Comparison of ENCODE assay signal across 11 mouse cellular contexts in genomic region chr15:97990124-97990523, GRCm38 (mm10). TPM values are rescaled to one million over a fixed set of nuclear protein-coding genes. Genes with fewer than 3 reads are reported as not detected.
DNase-seq lines count a peak whose midpoint lies in the region; ATAC-seq lines count a peak whose summit lies in the region.
"Had no signal": no experiment of that assay in that cellular context is flagged by ENCODE, and none has a peak within 500 bp of the region (broad histone marks: within the 10 kb centered on the region; RNA-seq: fewer than 3 reads in every experiment).

No protein-coding gene starts in this region.

- intact Hi-C loops in left cerebral cortex, postnatal 14 days (cut with DNase I) = no loop called here

- no peak overlapping the region for H3K4me3 ChIP-seq in kidney, embryonic 16.5 days (ENCODE audit: low read length)
- H3K4me3 ChIP-seq in embryonic facial prominence, embryonic 12.5 days = 0 out of 2 replicates have a peak overlapping the region, but pooled peaks have one; percentile 15
- no peak overlapping the region for H3K4me3 ChIP-seq in neural tube, embryonic 15.5 days (replicated peaks)
- no peak overlapping the region for H3K4me3 ChIP-seq in liver, embryonic 12.5 days
- H3K4me3 ChIP-seq: layer of hippocampus, adult 2 months; stomach, embryonic 15.5 days had no signal

- H3K27me3 ChIP-seq in kidney, embryonic 16.5 days (ENCODE audit: insufficient read depth, low read length) = no peaks in the 10 kb centered on the region
- no peaks in the 10 kb centered on the region for H3K27me3 ChIP-seq in embryonic facial prominence, embryonic 12.5 days
- no peaks in the 10 kb centered on the region for H3K27me3 ChIP-seq in neural tube, embryonic 15.5 days (replicated peaks)
- H3K27me3 ChIP-seq in liver, embryonic 12.5 days (replicated peaks) = peaks cover 50% of the 10 kb centered on the region

- H3K4me2 ChIP-seq in kidney, embryonic 16.5 days (replicated peaks; ENCODE audit: low read depth, low read length) = peak overlapping the region; percentile 7; the same call in 1 of the 2 replicates
- peak overlapping the region; percentile 35 for H3K4me2 ChIP-seq in embryonic facial prominence, embryonic 12.5 days (replicated peaks)
- peak overlapping the region; percentile 32 for H3K4me2 ChIP-seq in neural tube, embryonic 15.5 days
- H3K4me2 ChIP-seq in liver, embryonic 12.5 days = no peak overlapping the region
- H3K4me2 ChIP-seq: stomach, embryonic 15.5 days had no signal

- peak overlapping the region; percentile 23; the same call in 1 of the 2 replicates for H3K9ac ChIP-seq in kidney, embryonic 16.5 days (replicated peaks; ENCODE audit: low read length)
- peak overlapping the region; percentile 6; the same call in 1 of the 2 replicates for H3K9ac ChIP-seq in embryonic facial prominence, embryonic 12.5 days
- no peak overlapping the region for H3K9ac ChIP-seq in neural tube, embryonic 15.5 days (replicated peaks)
- no peak overlapping the region for H3K9ac ChIP-seq in liver, embryonic 12.5 days
- H3K9ac ChIP-seq: stomach, embryonic 15.5 days had no signal

- H3K36me3 ChIP-seq in kidney, embryonic 16.5 days (ENCODE audit: insufficient read depth, low read length) = no peaks in the 10 kb centered on the region
- peaks cover 62% of the 10 kb centered on the region for H3K36me3 ChIP-seq in embryonic facial prominence, embryonic 12.5 days
- H3K36me3 ChIP-seq in neural tube, embryonic 15.5 days = no peaks in the 10 kb centered on the region
- no peaks in the 10 kb centered on the region for H3K36me3 ChIP-seq in liver, embryonic 12.5 days
- H3K36me3 ChIP-seq: stomach, embryonic 15.5 days had no signal

- H3K9me3 ChIP-seq in kidney, embryonic 16.5 days (ENCODE audit: low read length) = no peaks in the 10 kb centered on the region
- H3K9me3 ChIP-seq in embryonic facial prominence, embryonic 12.5 days = no peaks in the 10 kb centered on the region
- no peaks in the 10 kb centered on the region for H3K9me3 ChIP-seq in neural tube, embryonic 15.5 days (replicated peaks)
- no peaks in the 10 kb centered on the region for H3K9me3 ChIP-seq in liver, embryonic 12.5 days (replicated peaks)
- H3K9me3 ChIP-seq: stomach, embryonic 15.5 days had no signal

- H3K27ac ChIP-seq in kidney, embryonic 16.5 days (ENCODE audit: low read length) = peak overlapping the region; percentile 82
- peak overlapping the region; percentile 93 for H3K27ac ChIP-seq in embryonic facial prominence, embryonic 12.5 days
- H3K27ac ChIP-seq in neural tube, embryonic 15.5 days (replicated peaks) = 0 out of 2 replicates have a peak overlapping the region, but pooled peaks have one; percentile 45
- H3K27ac ChIP-seq in liver, embryonic 12.5 days = no peak overlapping the region
- H3K27ac ChIP-seq: layer of hippocampus, adult 2 months; stomach, embryonic 15.5 days had no signal

- ATAC-seq in kidney, embryonic 16.5 days (ENCODE audit: low FRiP score, low TSS enrichment) = peak; percentile 74
- peak; percentile 12 for ATAC-seq in embryonic facial prominence, embryonic 12.5 days (ENCODE audit: insufficient number of reproducible peaks, insufficient read depth, low FRiP score, low TSS enrichment)
- no peak for ATAC-seq in neural tube, embryonic 15.5 days (ENCODE audit: low FRiP score)
- no peak for ATAC-seq in CD4-positive, CD25-positive, alpha-beta regulatory T cell, adult 4 months
- ATAC-seq in liver, embryonic 12.5 days = no peak

- H3K4me1 ChIP-seq in kidney, embryonic 16.5 days (ENCODE audit: insufficient read depth, low read length) = peaks cover 45% of the 10 kb centered on the region
- H3K4me1 ChIP-seq in embryonic facial prominence, embryonic 12.5 days = peaks cover 46% of the 10 kb centered on the region
- H3K4me1 ChIP-seq in neural tube, embryonic 15.5 days = peaks cover 44% of the 10 kb centered on the region
- 0 out of 2 replicates have a peak, but pooled peaks cover 8% of the 10 kb centered on the region for H3K4me1 ChIP-seq in liver, embryonic 12.5 days

- no peak for DNase-seq in kidney, adult 8-10 months
- DNase-seq in hindlimb bud, embryonic 11.5 days (ENCODE audit: extremely low spot score, low read depth, low spot score) = peak; percentile 83
- DNase-seq in left cerebral cortex, postnatal 14 days (ENCODE audit: low spot score in 2 of 2) = no peak
- DNase-seq: cerebellum, adult 2 months had no signal

- WGBS in kidney, embryonic 16.5 days = 3% methylated on average over 6 of the region's 6 CpGs
- 0% methylated on average over 6 of the region's 6 CpGs for WGBS in embryonic facial prominence, embryonic 12.5 days
- 0% methylated on average over 6 of the region's 6 CpGs for WGBS in neural tube, embryonic 15.5 days
- WGBS in liver, embryonic 12.5 days (ENCODE audit: insufficient replicate concordance) = 8% methylated on average over 6 of the region's 6 CpGs

RNA-seq across cellular contexts. Expression of gene Col2a1, which starts 14.4 kb away (rescaled TPM):
- 19.0 and 19.5 TPM in 2 replicates for polyA plus RNA-seq in kidney, embryonic 16.5 days (2015; fragmentation: Nextera tagmentation; extraction: Ambion mirVana)
- 377 and 433 TPM in 2 replicates for polyA plus RNA-seq in embryonic facial prominence, embryonic 12.5 days (2016; fragmentation: Nextera tagmentation; extraction: Ambion mirVana)
- 33.8 and 62.9 TPM in 2 replicates for polyA plus RNA-seq in neural tube, embryonic 15.5 days (2015; fragmentation: Nextera tagmentation; extraction: Ambion mirVana)
- not detected for polyA plus RNA-seq in CD4-positive, CD25-positive, alpha-beta regulatory T cell, adult 4 months (2017; shearing (Covaris generic))
- 1.1 and 1.3 TPM in 2 replicates for polyA plus RNA-seq in liver, embryonic 12.5 days (2016; fragmentation: Nextera tagmentation; extraction: Ambion mirVana)
- under 1 TPM; 0.57 to 0.97 TPM for total RNA-seq in left cerebral cortex, postnatal 14 days (2021)

RNA-seq across cellular contexts. Expression of gene Tmem106c, which starts 26.1 kb away (rescaled TPM):
- 56.0 and 61.3 TPM in 2 replicates for polyA plus RNA-seq in kidney, embryonic 16.5 days (2015; fragmentation: Nextera tagmentation; extraction: Ambion mirVana)
- polyA plus RNA-seq in embryonic facial prominence, embryonic 12.5 days (2016; fragmentation: Nextera tagmentation; extraction: Ambion mirVana) = 35.9 and 37.6 TPM in 2 replicates
- 48.0 and 48.6 TPM in 2 replicates for polyA plus RNA-seq in neural tube, embryonic 15.5 days (2015; fragmentation: Nextera tagmentation; extraction: Ambion mirVana)
- polyA plus RNA-seq in CD4-positive, CD25-positive, alpha-beta regulatory T cell, adult 4 months (2017; shearing (Covaris generic)) = 10 to 100 TPM; 25.3 to 25.8 TPM
- polyA plus RNA-seq in liver, embryonic 12.5 days (2016; fragmentation: Nextera tagmentation; extraction: Ambion mirVana) = 15.6 and 18.1 TPM in 2 replicates
- 10 to 100 TPM; 14.9 to 16.3 TPM for total RNA-seq in left cerebral cortex, postnatal 14 days (2021)

Comparison
In these comparisons a context has a peak if more than half of its experiments do, and no peak if none do; other contexts are left out.
1. ATAC-seq: peak in kidney, embryonic 16.5 days (single experiment) and embryonic facial prominence, embryonic 12.5 days (single experiment); none in neural tube, embryonic 15.5 days (single experiment), CD4-positive, CD25-positive, alpha-beta regulatory T cell, adult 4 months (single experiment) and liver, embryonic 12.5 days (single experiment).
2. H3K9ac ChIP-seq: peak in kidney, embryonic 16.5 days (single experiment) and embryonic facial prominence, embryonic 12.5 days (single experiment); none in neural tube, embryonic 15.5 days (single experiment) and liver, embryonic 12.5 days (single experiment).